Mouse (Mus musculus) megakaryocyte, embryonic 14.5 days (primary cell): Measurements from ENCODE around the gene Fry.

Experiments used
- FLI1 ChIP-seq: IDR thresholded peaks from 2 replicates; pipeline ENCODE4 v1.6.1; 2012; ENCODE audit warnings: low read length, inconsistent platforms, mixed read lengths
- GATA1 ChIP-seq: IDR thresholded peaks from 3 replicates; pipeline ENCODE4 v1.6.1; 2012; ENCODE audit warnings: mixed read lengths, low read length, inconsistent platforms, borderline replicate concordance

GRCm38 (mm10) chr5:150219457-150219856, 101.0 kb downstream of the Fry start:
- TF ChIP-seq GATA1 = no peak
- no peak for TF ChIP-seq FLI1
